In the genomic region with DNA sequence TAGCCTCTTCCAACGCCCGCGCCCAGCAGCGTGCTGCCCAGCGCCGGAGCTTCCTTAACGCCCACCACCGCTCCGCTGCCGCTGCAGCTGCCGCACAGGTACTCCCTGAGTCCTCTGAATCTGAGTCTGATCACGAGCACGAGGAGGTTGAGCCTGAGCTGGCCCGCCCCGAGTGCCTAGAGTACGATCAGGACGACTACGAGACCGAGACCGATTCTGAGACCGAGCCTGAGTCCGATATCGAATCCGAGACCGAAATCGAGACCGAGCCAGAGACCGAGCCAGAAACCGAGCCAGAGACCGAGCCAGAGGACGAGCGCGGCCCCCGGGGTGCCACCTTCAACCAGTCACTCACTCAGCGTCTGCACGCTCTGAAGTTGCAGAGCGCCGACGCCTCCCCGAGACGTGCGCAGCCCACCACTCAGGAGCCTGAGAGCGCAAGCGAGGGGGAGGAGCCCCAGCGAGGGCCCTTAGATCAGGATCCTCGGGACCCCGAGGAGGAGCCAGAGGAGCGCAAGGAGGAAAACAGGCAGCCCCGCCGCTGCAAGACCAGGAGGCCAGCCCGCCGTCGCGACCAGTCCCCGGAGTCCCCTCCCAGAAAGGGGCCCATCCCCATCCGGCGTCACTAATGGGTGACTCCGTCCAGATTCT, we compare ENCODE assay signal across 9 mouse cellular contexts. TPM values are rescaled to one million over a fixed set of nuclear protein-coding genes. Genes with fewer than 3 reads are reported as not detected.
A peak's percentile ranks its signal among the peaks of the same experiment; 100 is the strongest.
DNase-seq lines count a peak whose midpoint lies in the region; ATAC-seq and TF ChIP-seq lines count a peak whose summit lies in the region.
"Had no signal": no experiment of that assay in that cellular context is flagged by ENCODE, and none has a peak within 500 bp of the region (broad histone marks: within the 10 kb centered on the region; RNA-seq: fewer than 3 reads in every experiment).

No protein-coding gene starts in this region.

- no peak for ATAC-seq in limb, embryonic 12.5 days (ENCODE audit: insufficient number of reproducible peaks, insufficient read depth, low FRiP score, low TSS enrichment, low read depth)
- ATAC-seq: Patski had no signal

- peak; percentile 28 to 46 for DNase-seq in kidney, postnatal 4 days
- DNase-seq in kidney, postnatal 25 days = no peak
- no peak for DNase-seq in spleen, adult 12 weeks (ENCODE audit: low spot score)
- DNase-seq in right cerebral cortex, adult 18-20 months = no peak
- DNase-seq in cerebellum, adult 11 months = no peak

- no peak for TF ChIP-seq POLR2A in embryonic fibroblast, embryonic 13.5 days (IDR thresholded peaks at IDR 0.05; ENCODE audit: low read depth, low read length)
- TF ChIP-seq POLR2A in small intestine, adult 2 months (IDR thresholded peaks at IDR 0.05; ENCODE audit: low read depth, low read length) = no peak

- peak overlapping the region; percentile 58 for H3K4me2 ChIP-seq in limb, embryonic 12.5 days

- H3K27ac ChIP-seq in embryonic fibroblast, embryonic 13.5 days (ENCODE audit: insufficient read depth, low read length) = no peak overlapping the region
- H3K27ac ChIP-seq in limb, embryonic 12.5 days = no peak overlapping the region
- H3K27ac ChIP-seq in small intestine, adult 2 months (ENCODE audit: insufficient read depth, low read depth, low read length) = no peak overlapping the region

- 57% methylated on average over 58 of the region's 58 CpGs for WGBS in limb, embryonic 12.5 days
- WGBS in small intestine, adult 2 months = 51% methylated on average over 58 of the region's 58 CpGs

- peaks cover 71% of the 10 kb centered on the region for H3K27me3 ChIP-seq in limb, embryonic 12.5 days
- peaks cover 14% of the 10 kb centered on the region for H3K27me3 ChIP-seq in small intestine, adult 2 months (ENCODE audit: control insufficient read depth, insufficient read depth, low read length)

- H3K9ac ChIP-seq in limb, embryonic 12.5 days (replicated peaks) = 0 out of 2 replicates have a peak overlapping the region, but pooled peaks have one; percentile 5

- H3K36me3 ChIP-seq in limb, embryonic 12.5 days = peaks cover 92% of the 10 kb centered on the region
- H3K36me3 ChIP-seq in small intestine, adult 2 months (ENCODE audit: control insufficient read depth, insufficient read depth, low read length) = no peaks in the 10 kb centered on the region

- no peaks in the 10 kb centered on the region; the same call in 1 of the 2 replicates for H3K4me1 ChIP-seq in embryonic fibroblast, embryonic 13.5 days (ENCODE audit: control insufficient read depth, insufficient read depth, low read length)
- H3K4me1 ChIP-seq in limb, embryonic 12.5 days (replicated peaks) = peaks cover 4% of the 10 kb centered on the region
- H3K4me1 ChIP-seq in small intestine, adult 2 months (ENCODE audit: control insufficient read depth, insufficient read depth, insufficient read length, low read length) = peaks cover 2% of the 10 kb centered on the region; the same call in 1 of the 2 replicates

- TF ChIP-seq CTCF in embryonic fibroblast, embryonic 13.5 days (IDR thresholded peaks at IDR 0.05; ENCODE audit: borderline replicate concordance, insufficient read depth, low read length) = no peak
- TF ChIP-seq CTCF in small intestine, adult 2 months (IDR thresholded peaks at IDR 0.05; ENCODE audit: extremely low read depth, insufficient read length, insufficient replicate concordance, low read depth, low read length) = no peak

- peak overlapping the region; percentile 7; the same call in 1 of the 2 replicates for H3K4me3 ChIP-seq in embryonic fibroblast, embryonic 13.5 days (ENCODE audit: insufficient read depth, low read length)
- H3K4me3 ChIP-seq in limb, embryonic 12.5 days (replicated peaks) = peak overlapping the region; percentile 40
- H3K4me3 ChIP-seq in small intestine, adult 2 months (ENCODE audit: low read depth, low read length) = 0 out of 2 replicates have a peak overlapping the region, but pooled peaks have one; percentile 2

- peaks cover 33% of the 10 kb centered on the region for H3K9me3 ChIP-seq in limb, embryonic 12.5 days

RNA-seq across cellular contexts. Expression of gene Gnas, which starts 0.8 kb away (rescaled TPM):
- 1,063 and 1,076 TPM in 2 replicates for polyA plus RNA-seq in embryonic fibroblast, embryonic 13.5 days (2011; ENCODE audit: insufficient read length, low read depth, missing spikeins)
- 1,822 and 1,905 TPM in 2 replicates for polyA plus RNA-seq in limb, embryonic 12.5 days (2016; fragmentation: Nextera tagmentation; extraction: Ambion mirVana)
- 295 and 530 TPM in 2 replicates for polyA plus RNA-seq in small intestine, adult 2 months (2012; rRNA removed)

Comparison
In these comparisons a context has a peak if more than half of its experiments do, and no peak if none do; other contexts are left out.
1. DNase-seq: peak in kidney, postnatal 4 days (2 of 2); none in kidney, postnatal 25 days (0 of 2), spleen, adult 12 weeks (single experiment), right cerebral cortex, adult 18-20 months (single experiment) and cerebellum, adult 11 months (single experiment).
2. Peak in every context shown above with its lines, with median percentiles within 50 percentile points of each other: H3K4me3 ChIP-seq.